Mouse (Mus musculus): ENCODE data around the gene Mrpl49.

The Mrpl49 gene

DNA sequence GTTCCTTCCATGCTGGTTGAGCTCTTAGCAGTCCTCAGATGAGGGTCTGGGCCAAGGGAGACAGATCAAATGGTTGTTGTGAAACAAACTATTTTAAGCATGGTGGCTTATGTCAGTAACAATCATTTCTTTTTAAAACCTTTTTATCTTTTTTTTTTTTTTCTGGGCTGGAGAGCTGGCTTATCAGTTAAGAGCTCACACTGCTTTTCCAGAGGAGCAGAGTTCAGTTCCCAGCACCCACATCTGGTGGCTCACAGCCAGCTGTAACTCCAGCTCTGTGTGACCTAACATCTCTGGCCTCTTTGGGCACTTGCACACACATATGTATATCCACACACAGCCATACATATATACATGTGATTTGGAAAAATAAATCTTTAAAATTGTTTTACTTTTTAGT lies 19.9 kb downstream of the Mrpl49 start:
- DNase-seq (ENCODE audit: low read depth), result no peak

DNA sequence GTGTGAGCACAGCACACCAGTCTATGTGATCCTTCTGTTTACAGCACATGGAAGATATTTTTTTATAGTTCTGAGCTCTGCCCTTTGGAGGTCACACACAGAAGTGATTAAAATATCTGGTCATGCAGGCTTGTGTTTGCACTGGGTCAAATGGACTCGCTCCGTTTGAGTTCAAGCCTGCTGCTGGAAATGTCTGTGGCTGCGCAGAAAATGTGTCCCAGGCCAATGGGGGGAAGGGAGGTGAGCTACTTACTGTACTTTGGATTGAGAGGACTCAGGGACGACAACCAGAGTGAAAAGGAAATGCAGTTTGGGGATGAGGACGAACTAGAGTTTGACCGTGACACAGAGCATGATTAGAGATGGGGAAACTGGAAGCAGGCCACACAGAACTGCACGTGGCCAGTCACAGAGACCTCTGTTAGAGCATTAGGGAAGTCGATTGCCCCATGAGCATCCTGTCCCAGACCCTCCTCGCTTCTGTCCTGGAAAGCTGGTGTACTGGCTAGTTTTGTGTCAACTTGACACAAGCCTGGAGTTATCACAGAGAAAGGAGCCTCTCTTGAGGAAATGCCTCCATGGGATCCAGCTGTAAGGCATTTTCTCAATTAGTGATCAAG lies 21.5 kb downstream of the Mrpl49 start:
- no peak for DNase-seq (ENCODE audit: low read depth)

DNA sequence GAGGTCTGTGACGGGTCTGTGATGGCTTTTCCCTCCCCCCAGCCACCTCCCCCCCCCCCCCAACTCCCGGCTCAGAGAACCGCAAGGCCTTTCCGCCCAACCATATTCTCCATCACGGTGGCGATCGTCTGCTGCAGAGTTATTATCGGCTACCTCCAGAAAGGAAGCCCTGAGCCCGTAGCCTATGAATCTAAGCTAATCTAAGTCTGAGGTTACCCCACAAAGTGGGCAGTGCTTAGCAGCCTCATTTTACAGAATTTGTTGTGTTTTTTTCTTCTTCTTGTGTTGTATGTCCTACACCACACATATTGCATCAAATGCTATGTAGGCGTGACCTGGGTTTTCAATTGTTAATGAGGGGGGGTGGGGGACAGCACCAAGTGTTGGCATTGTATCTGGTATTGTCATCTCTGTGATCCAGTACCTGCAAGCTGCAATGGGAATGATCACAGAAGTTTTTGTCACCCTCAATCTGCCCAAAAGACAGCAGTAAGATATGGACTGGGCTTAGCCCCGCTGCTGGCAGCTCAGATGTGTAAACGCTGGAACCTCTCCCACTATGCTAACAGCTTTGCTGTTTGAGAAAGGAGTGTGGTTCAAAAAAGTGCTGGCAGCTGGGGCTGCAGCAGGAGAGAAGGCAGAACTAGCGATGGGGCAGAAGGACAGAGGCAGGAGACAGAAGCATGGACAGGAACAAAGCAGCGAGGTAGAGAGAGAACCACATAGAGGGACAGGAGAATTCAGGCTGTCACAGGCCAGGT lies 26.9 kb downstream of the Mrpl49 start:
- no peak for DNase-seq (ENCODE audit: low read depth)

DNA sequence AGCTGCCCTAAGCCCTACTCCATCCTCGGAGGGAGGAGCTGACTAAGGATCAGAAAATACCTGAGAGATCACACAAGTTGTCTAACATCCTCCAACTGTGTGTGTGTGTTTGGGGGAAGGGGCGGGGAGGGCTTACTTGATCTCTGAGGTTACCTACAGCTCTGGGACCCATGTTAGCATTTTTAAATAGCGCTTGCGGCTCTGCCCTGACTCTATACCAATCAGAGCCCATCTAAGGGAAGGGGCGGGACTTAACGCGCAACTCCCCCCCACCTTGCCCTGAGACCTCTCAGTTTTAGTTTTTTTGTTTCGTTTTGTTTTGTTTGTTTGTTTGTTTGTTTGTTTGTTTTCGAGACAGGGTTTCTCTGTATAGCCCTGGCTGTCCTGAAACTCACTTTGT lies 28.2 kb downstream of the Mrpl49 start:
- DNase-seq (ENCODE audit: low read depth), result no peak

DNA sequence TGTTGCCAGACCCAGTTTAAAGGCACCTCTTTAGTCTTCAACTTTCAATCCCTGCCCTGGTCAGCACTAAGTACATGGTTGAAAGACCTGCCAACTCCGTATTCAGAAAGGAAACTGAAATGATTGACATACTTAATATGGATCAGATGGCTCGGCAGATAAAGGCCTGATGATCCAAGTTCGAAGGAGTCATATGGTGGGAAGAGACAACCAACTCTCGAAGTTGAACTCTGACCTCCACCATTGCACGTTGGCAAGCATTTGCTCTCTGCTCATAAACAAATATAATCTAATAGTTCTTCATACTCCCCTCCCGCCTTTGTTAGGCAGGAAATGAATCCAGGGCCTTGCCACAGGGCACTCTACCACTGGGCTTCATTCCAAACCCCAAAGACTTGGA lies 28.6 kb downstream of the Mrpl49 start:
- no peak for DNase-seq (ENCODE audit: low read depth)

DNA sequence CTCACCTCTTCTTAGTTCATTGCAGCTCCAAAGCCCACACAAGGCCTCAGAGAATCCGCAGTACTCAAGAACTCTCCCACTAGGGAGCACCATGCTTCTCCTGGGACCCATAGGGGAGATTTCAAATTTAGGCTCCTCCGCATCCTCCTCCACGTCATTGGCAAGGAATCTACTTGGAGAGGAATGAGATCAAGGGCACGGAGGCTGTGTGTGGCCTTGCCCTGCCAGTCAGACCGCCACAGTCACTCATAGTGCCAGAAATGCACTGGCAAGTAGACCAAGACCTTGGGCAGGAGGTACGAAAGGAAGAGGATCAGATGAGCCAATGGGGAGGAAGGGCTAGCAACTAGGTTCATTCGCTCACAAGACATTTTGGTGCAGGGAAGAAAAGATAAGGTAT lies 33.7 kb downstream of the Mrpl49 start:
- no peak for DNase-seq (ENCODE audit: low read depth)

DNA sequence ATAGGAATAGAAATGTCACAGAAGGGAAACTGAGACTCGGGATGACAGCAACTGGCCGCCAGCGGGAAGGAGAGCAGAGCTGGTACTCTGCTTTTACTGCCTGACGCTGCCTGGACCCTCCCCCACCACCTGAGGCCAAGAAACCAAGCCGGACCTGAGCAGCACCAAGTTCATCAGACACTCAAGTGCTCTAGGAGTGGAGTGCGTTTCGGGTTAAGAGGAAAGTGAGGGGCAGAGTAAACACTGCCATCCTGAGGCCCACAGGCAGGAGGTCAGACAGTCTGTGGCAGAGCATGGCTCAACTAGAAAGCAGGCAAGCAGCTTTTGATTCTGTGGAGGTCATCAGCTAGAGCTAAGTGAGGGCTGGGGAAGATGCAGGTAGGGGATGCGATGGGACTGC lies 34.5 kb downstream of the Mrpl49 start:
- no peak for DNase-seq (ENCODE audit: low read depth)

DNA sequence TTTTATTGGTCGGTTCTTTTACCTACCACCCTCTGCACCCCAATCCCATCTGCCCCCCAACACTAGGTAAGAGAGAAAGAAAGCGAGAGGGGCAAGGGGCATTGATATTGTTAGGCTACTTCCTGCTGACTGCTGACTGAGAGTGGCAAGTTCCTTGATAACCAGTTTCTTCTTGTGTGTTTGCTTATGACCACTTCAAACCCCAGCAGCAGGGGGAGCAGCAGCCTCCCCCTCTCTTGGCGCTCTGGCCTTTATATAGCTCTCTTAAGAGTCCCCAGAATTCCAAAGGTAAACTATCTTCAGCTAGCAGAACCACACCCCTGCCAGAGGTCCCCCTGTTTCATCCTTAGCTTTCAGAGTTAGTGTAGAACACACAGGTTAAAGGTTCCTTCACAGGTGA lies 37.3 kb downstream of the Mrpl49 start:
- DNase-seq (ENCODE audit: low read depth), result no peak

DNA sequence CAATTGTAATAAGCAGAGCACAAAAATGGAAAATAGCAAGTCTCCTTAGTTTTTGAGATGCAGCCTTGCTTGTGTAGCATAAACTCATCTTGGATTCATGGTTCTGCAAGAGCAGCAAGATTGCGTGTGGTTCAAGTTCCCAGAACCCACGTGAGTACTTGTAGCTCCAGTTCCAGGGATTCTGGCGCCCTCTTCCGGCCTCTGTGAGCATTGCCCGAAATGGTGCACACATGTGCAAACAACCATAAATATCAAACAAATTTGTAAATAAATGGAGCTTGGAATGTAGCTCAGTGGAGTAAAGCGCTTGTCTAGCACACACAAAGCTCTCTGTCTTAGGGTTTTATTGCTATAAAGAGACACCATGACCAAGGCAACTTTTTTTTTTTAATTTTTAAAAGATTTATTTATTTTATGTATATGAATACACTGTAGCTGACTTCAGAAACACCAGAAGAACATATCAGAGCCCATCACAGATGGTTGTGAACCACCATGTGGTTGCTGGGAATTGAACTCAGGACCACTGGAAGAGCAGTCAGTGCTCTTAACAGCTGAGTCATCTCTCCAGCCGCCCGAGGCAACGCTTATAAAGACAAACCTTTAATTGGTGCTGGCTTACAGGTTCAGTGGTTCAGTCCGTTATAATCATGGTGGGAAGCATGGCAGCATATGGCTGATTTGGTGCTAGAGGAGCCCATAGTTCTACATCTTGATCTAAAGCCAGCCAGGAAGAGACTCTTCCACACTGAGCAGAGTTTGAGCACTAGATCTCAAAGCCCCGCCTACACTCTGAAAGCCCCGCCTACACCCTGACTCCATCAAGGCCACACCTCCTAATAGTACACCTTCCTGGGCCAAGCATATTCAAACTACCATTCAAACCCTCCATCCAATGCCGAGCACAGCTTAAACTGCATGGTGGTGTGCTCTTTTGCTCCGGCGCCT lies 39.2 kb downstream of the Mrpl49 start:
- DNase-seq (ENCODE audit: low read depth), result peak; percentile 88

DNA sequence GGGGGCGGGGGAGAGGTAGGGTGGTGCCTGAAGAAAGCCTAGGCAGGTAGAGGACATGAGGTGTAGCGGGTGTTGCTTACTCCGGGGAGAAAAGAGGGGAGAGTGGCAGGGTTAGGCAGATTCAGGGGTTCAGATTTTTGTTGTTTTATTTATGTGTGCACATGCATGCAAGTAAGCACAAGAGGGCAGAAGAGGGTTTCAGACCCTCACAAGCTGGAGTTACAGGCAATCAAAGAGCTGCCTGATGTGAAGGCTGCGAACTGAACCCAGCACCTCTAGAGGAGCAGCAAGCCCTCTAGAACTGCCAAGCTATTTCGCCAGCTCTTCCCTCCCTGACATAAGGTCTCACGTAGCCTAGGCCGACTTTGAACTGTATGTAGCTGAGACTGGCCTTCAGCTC lies 41.1 kb downstream of the Mrpl49 start:
- no peak for DNase-seq (ENCODE audit: low read depth)

DNA sequence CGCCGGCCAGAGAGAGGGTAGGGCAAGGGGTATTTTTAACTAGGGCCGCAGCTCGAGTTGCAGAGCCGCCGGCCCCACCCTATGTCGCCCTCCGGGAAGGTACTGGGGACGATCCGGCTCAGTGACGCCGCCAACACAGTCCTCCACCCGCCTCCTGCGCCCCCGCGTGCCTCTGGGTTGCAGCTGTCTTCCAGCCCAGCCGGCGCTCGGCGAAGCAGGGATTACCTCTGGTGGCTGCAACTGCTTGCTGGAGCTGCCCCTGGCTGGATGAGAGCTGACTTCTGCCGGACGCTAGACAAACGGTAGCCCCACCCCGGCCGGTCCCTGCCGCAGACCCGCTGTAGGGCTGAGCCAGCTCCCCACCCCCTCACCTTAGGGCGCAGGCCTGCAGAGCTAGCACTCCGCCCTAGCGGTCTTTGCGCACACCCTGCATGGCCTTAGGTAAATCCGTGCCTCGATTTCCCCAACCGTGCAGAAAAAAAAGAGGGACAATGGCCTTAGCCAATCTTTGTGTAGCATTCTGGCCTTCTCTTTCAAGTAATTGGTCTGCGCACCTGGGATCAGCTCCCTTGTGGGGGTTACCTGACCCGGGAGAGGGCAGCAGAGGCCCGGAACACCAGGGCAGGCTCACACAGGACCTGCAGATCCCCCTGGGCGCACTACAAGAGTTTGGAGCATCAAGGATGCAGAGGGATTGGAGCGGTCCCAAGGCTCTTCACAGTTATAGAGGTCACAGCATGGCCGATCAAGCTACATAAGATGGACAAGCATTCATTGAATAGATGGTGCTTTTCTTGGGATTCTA lies 41.9 kb downstream of the Mrpl49 start, which contains the start of gene Capn1:
TSS of gene Capn1 (minus strand) at position 387 of the 805 bp plus-strand sequence.
- DNase-seq (ENCODE audit: low read depth), result peak; percentile 49

DNA sequence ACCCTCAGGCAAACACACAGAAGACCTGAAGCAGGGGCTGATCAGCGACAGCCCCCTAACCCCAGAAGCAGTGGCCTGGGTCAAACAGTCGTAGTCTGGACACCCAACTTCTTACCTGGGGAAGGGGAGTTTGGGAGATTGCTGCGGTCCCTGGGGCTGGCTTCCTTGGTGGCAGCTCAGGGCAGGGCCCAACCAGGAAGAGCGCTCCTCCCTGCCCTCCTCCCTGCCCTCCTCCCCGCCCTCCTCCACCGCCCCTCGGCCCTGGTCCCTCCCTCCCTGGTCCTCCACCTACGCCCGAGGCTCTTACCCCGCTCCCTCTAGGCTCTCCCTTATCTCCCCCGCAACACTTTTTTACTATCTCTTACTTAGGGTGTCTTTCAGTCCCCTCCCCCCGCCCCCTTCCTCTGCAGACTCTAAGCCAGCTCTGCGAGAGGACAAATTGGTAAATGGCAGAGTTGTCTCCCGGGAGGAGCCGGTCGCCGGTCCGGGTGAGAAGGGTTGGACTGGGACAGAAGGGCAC lies 42.5 kb downstream of the Mrpl49 start:
- DNase-seq (ENCODE audit: low read depth), result peak; percentile 52

DNA sequence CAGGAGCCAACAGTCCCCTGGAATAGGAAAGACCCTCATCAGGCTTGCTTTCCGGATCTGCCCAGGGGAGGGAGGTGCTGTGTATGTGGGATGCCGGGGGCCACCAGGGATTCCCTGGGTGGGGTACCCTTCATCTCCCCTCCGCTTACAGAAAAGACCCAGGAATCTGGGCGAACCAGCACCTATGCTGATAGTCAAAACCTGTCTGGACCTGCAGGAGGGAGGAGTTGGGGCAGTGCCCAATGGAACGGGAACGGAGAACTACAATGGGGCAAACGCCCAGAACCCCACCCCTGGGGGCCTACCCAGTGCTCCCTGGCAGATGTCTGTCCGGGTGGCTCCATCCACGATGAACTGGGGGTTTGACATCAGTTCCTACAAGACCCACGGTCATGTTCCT lies 43.9 kb downstream of the Mrpl49 start:
- no peak for DNase-seq (ENCODE audit: low read depth)

DNA sequence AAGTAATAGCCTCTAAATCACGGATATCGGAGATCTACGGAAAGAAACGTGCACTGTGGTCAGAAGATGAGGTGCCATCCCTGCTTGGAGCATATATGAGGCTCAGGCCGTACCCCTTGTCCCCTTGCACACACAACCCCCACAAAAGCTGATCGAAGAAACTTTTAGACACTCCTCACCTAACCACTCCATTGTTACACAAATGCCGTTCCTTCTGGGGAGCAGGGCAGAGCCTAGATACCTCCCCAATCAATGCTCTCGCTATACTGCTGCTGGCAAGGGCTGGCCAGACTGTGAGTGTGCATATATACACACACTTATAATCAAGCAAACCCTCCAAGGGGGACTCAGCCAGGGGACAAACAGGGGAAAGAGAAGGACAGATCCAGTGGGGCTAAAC lies 48.4 kb downstream of the Mrpl49 start:
- no peak for DNase-seq (ENCODE audit: low read depth)

DNA sequence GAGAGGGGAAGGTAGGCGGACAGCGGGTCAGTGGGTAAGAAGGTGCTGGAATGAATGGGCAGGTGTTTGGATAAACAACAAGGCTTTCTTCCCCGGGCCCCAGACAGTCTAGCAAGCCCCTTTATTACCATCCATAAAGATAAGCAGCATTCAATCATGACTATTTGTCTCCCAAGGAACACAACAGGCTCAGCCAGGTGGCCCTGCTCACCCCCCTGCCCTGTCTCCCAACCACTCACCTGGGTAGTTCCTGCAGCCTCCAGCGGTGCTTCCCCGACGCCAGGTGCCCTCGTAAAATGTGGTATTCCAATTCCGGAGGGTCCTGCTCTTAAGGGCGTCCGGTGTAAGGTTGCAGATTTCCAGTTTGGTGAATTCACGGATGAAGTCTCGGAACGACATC lies 50.6 kb downstream of the Mrpl49 start:
- no peak for DNase-seq (ENCODE audit: low read depth)

DNA sequence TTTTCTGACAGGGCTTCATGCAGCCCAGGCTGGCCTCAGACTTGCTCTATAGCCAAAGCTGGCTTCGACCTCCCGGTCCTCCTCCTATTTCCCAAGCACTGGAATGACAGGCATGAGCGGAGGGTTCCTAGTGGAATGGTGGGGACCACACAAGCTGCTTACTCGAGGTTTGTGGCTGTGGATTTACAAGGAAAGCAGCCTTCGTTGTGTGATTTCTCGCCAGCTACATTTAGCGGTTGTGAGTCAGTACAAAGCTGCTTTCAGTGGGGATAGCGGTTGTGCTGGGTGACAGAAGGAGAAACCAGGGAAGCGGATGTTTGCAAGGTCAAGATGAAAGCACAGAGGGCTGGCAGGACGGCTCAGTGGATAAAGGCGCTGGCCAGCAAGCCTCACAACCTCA lies 52.0 kb downstream of the Mrpl49 start:
- no peak for DNase-seq (ENCODE audit: low read depth)

Data from c-Kit-positive CD71-negative TER-119-negative erythroid progenitor cells, embryonic 14.5 days (primary cell).